Mouse (Mus musculus): Measurements from ENCODE around the gene Pde4d.

Gene Pde4d

GRCm38 (mm10) chr13:109822413-109823298, 1372.9 kb downstream of the Pde4d start:
- peak; percentile 87 for DNase-seq (ENCODE audit: low spot score)

GRCm38 (mm10) chr13:109823307-109824031, 1373.7 kb downstream of the Pde4d start:
- DNase-seq (ENCODE audit: low spot score): no peak

GRCm38 (mm10) chr13:109825891-109826290, 1376.1 kb downstream of the Pde4d start:
- no peak for DNase-seq (ENCODE audit: low spot score)

- no peak for DNase-seq (ENCODE audit: low spot score)
Measured at GRCm38 (mm10) chr13:109827341-109827740, 1377.6 kb downstream of the Pde4d start.

GRCm38 (mm10) chr13:109827909-109828308, 1378.2 kb downstream of the Pde4d start:
- no peak for DNase-seq (ENCODE audit: low spot score)

- DNase-seq (ENCODE audit: low spot score): no peak
Measured at GRCm38 (mm10) chr13:109829444-109829843, 1379.7 kb downstream of the Pde4d start.

GRCm38 (mm10) chr13:109834935-109835334, 1385.2 kb downstream of the Pde4d start:
- no peak for DNase-seq (ENCODE audit: low spot score)

GRCm38 (mm10) chr13:109837453-109837852, 1387.7 kb downstream of the Pde4d start:
- no peak for DNase-seq (ENCODE audit: low spot score)

- no peak for DNase-seq (ENCODE audit: low spot score)
Measured at GRCm38 (mm10) chr13:109837921-109838320, 1388.2 kb downstream of the Pde4d start.

GRCm38 (mm10) chr13:109840251-109840650, 1390.5 kb downstream of the Pde4d start:
- no peak for DNase-seq (ENCODE audit: low spot score)

- DNase-seq (ENCODE audit: low spot score): no peak
Measured at GRCm38 (mm10) chr13:109841140-109841822, 1391.5 kb downstream of the Pde4d start.

- no peak for DNase-seq (ENCODE audit: low spot score)
Measured at GRCm38 (mm10) chr13:109842982-109843381, 1393.2 kb downstream of the Pde4d start.

- DNase-seq (ENCODE audit: low spot score): no peak
Measured at GRCm38 (mm10) chr13:109844828-109845227, 1395.1 kb downstream of the Pde4d start.

- DNase-seq (ENCODE audit: low spot score): no peak
Measured at GRCm38 (mm10) chr13:109863826-109864225, 1414.1 kb downstream of the Pde4d start.

- DNase-seq (ENCODE audit: low spot score): no peak
Measured at GRCm38 (mm10) chr13:109864311-109864710, 1414.6 kb downstream of the Pde4d start.

- no peak for DNase-seq (ENCODE audit: low spot score)
Measured at GRCm38 (mm10) chr13:109880392-109880791, 1430.6 kb downstream of the Pde4d start.

- DNase-seq (ENCODE audit: low spot score): peak; percentile 44
Measured at GRCm38 (mm10) chr13:109881161-109881857, 1431.6 kb downstream of the Pde4d start.

GRCm38 (mm10) chr13:109883636-109884035, 1433.9 kb downstream of the Pde4d start:
- DNase-seq (ENCODE audit: low spot score): no peak

- no peak for DNase-seq (ENCODE audit: low spot score)
Measured at GRCm38 (mm10) chr13:109884812-109885211, 1435.1 kb downstream of the Pde4d start.

- DNase-seq (ENCODE audit: low spot score): no peak
Measured at GRCm38 (mm10) chr13:109888293-109888692, 1438.5 kb downstream of the Pde4d start.

GRCm38 (mm10) chr13:109891194-109891909, 1441.6 kb downstream of the Pde4d start:
- DNase-seq (ENCODE audit: low spot score): no peak
